Mouse (Mus musculus): ENCODE results near the gene Gal3st3.

DNA sequence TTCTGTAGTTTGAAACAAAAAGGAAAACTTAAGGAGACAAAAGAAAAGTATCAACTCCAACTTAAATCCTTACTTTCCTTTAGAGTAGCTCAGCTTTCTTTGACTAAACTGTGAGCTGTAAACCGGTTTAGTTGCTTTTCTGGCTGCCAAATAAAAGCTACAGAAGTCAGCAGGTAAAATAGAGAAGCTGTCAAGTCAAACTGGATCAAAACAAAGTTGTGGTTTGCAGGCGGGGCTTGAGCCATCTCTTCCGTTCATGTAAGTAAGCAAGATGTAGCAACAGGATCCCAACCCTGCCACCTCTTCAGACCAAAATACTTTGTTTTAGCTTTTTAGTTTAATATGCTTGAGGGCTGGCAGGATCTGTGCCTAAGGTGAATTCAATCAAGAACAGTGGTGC is 41.0 kb upstream of the Gal3st3 start:
- TF ChIP-seq CTCF (IDR thresholded peaks at IDR 0.05; ENCODE audit: extremely low read depth, insufficient read depth, low read length) (no peak), POLR2A (IDR thresholded peaks at IDR 0.05; ENCODE audit: extremely low read depth, insufficient read depth, low read length) (no peak)
